Mouse (Mus musculus) hindbrain, embryonic 16.5 days (tissue): ENCODE data around the gene Ripor1. TPM values are rescaled to one million over a fixed set of nuclear protein-coding genes. Genes with fewer than 3 reads are reported as not detected.
"Not testable (repeated sequence)": the region's sequence is repeated elsewhere in the genome, so short reads cannot be mapped to it uniquely, and the experiment has no call there.

ENCODE experiments used
- ATAC-seq: fragments of 200-750 bp; cut with Nextera tagmentation; 2 replicates; pipeline ENCODE4 v1.8.0; 2017; ENCODE audit warnings: moderate TSS enrichment, moderate library complexity
- H3K27ac ChIP-seq: fragments of 300-500 bp; sonication (generic); 2 replicates; pipeline ENCODE4 v1.5.1; 2014; ENCODE audit warnings: low read depth, mild to moderate bottlenecking, control low read depth, low read length, moderate library complexity
- H3K27me3 ChIP-seq: fragments of 300-500 bp; sonication (generic); replicated peaks from 2 replicates; pipeline ENCODE4 v1.6.1; 2014; ENCODE audit warnings: low read length; ENCODE audit not compliant: control insufficient read depth, insufficient read depth
- H3K36me3 ChIP-seq: fragments of 300-500 bp; sonication (generic); 2 replicates; pipeline ENCODE4 v1.6.1; 2014; ENCODE audit warnings: mild to moderate bottlenecking, low read length, moderate library complexity, mixed read lengths; ENCODE audit not compliant: control insufficient read depth, insufficient read depth
- H3K4me1 ChIP-seq: fragments of 300-500 bp; sonication (generic); 2 replicates; pipeline ENCODE4 v1.6.1; 2014; ENCODE audit warnings: low read depth, low read length; ENCODE audit not compliant: control insufficient read depth, insufficient read depth
- H3K4me2 ChIP-seq: fragments of 300-500 bp; sonication (generic); 2 replicates; pipeline ENCODE4 v1.6.1; 2014; ENCODE audit warnings: mild to moderate bottlenecking, low read length, control low read depth, moderate library complexity
- H3K4me3 ChIP-seq: fragments of 300-500 bp; sonication (generic); 2 replicates; pipeline ENCODE4 v1.5.1; 2014; ENCODE audit warnings: mild to moderate bottlenecking, low read length, control low read depth, moderate library complexity
- H3K9ac ChIP-seq: fragments of 300-500 bp; sonication (generic); 2 replicates; pipeline ENCODE4 v1.6.1; 2014; ENCODE audit warnings: low read depth, mild to moderate bottlenecking, control low read depth, low read length, moderate library complexity
- H3K9me3 ChIP-seq: fragments of 300-500 bp; sonication (generic); 2 replicates; pipeline ENCODE4 v1.6.1; 2014; ENCODE audit warnings: mild to moderate bottlenecking, low read length, moderate library complexity; ENCODE audit not compliant: control insufficient read depth
- WGBS: fragments of 180-500 bp; shearing (Covaris S2); extraction: QIAGEN DNeasy Blood & Tissue Kit; methylation state at CpG from one replicate; pipeline ENCODE4 v1.1.7; 2014; 5-methylcytosine and 5-hydroxymethylcytosine counted together
- polyA plus RNA-seq: library from polyadenylated mRNA; unstranded; fragments of >200 nt; fragmentation: Nextera tagmentation; extraction: Ambion mirVana; gene quantifications from 2 replicates; pipeline ENCODE4 v1.2.1, GENCODE M21; 2015

The Ripor1 gene
- 37.2 and 41.7 TPM in 2 replicates for polyA plus RNA-seq

GRCm38 (mm10) chr8:105604804-105605381, at the start of gene Ripor1:
Gene Ripor1, plus strand, starts transcription at chr8:105605255.
- Histone ChIP-seq H3K27me3 (no peaks in the 10 kb centered on the region), H3K27ac (peak within 1 kb of the TSS; percentile 93), H3K9me3 (no peaks in the 10 kb centered on the region), H3K9ac (peak within 1 kb of the TSS; percentile 96), H3K4me3 (peak within 1 kb of the TSS; percentile 85), H3K4me2 (peak within 1 kb of the TSS; percentile 69), H3K4me1 (peaks cover 14% of the 10 kb centered on the region), H3K36me3 (no peaks in the 10 kb centered on the region)
- under 1% methylated on average over 21 of the region's 42 CpGs for WGBS
- ATAC-seq: peak; percentile 85

GRCm38 (mm10) chr8:105562863-105563262, 42.2 kb upstream of the Ripor1 start:
- H3K27ac ChIP-seq: no peak overlapping the region
- H3K9me3 ChIP-seq: no peaks in the 10 kb centered on the region
- no peaks in the 10 kb centered on the region for H3K36me3 ChIP-seq
- no peak for ATAC-seq
- no peak overlapping the region for H3K9ac ChIP-seq
- H3K4me3 ChIP-seq: no peak overlapping the region
- 78% methylated on average over 3 of the region's 3 CpGs for WGBS
- no peaks in the 10 kb centered on the region for H3K27me3 ChIP-seq
- no peak overlapping the region for H3K4me2 ChIP-seq
- peaks cover 29% of the 10 kb centered on the region for H3K4me1 ChIP-seq

- H3K4me3 ChIP-seq: no peak overlapping the region
- H3K27me3 ChIP-seq: no peaks in the 10 kb centered on the region
- H3K9me3 ChIP-seq: no peaks in the 10 kb centered on the region
- ATAC-seq: no peak
- H3K27ac ChIP-seq: no peak overlapping the region
- no peak overlapping the region for H3K4me2 ChIP-seq
- no peak overlapping the region for H3K9ac ChIP-seq
- H3K36me3 ChIP-seq: no peaks in the 10 kb centered on the region
- peaks cover 29% of the 10 kb centered on the region for H3K4me1 ChIP-seq
- WGBS: 95% methylated on average over 1 of the region's 1 CpGs
Measured at GRCm38 (mm10) chr8:105563871-105564270, 41.2 kb upstream of the Ripor1 start.

- H3K9ac ChIP-seq: peak overlapping the region; percentile 85
- peak overlapping the region; percentile 73 for H3K4me3 ChIP-seq
- H3K4me1 ChIP-seq: peaks cover 29% of the 10 kb centered on the region
- H3K27ac ChIP-seq, ATAC-seq, H3K9me3 ChIP-seq, H3K36me3 ChIP-seq, H3K27me3 ChIP-seq: not testable (repeated sequence)
- WGBS: 84% methylated on average over 9 of the region's 9 CpGs
- peak overlapping the region; percentile 90 for H3K4me2 ChIP-seq
Measured at GRCm38 (mm10) chr8:105564573-105565229, 40.4 kb upstream of the Ripor1 start.

- Histone ChIP-seq H3K4me2 (peak overlapping the region; percentile 90), H3K36me3 (no peaks in the 10 kb centered on the region), H3K27ac (peak overlapping the region; percentile 82), H3K4me3 (peak overlapping the region; percentile 73), H3K4me1 (peaks cover 29% of the 10 kb centered on the region), H3K9ac (peak overlapping the region; percentile 85), H3K27me3 (no peaks in the 10 kb centered on the region), H3K9me3 (no peaks in the 10 kb centered on the region)
- peak; percentile 81 for ATAC-seq
- WGBS: under 1% methylated on average over 31 of the region's 31 CpGs
Measured at GRCm38 (mm10) chr8:105565401-105565881, 39.6 kb upstream of the Ripor1 start.

GRCm38 (mm10) chr8:105565952-105566702, 38.9 kb upstream of the Ripor1 start, which contains the start of gene Atp6v0d1:
Gene Atp6v0d1, minus strand, starts transcription at chr8:105566047.
- Histone ChIP-seq H3K9ac (peak within 1 kb of the TSS; percentile 85), H3K27me3 (no peaks in the 10 kb centered on the region), H3K27ac (peak within 1 kb of the TSS; percentile 82), H3K9me3 (no peaks in the 10 kb centered on the region), H3K4me2 (peak within 1 kb of the TSS; percentile 90), H3K36me3 (no peaks in the 10 kb centered on the region), H3K4me1 (peaks cover 29% of the 10 kb centered on the region), H3K4me3 (peak within 1 kb of the TSS; percentile 73)
- 4% methylated on average over 43 of the region's 53 CpGs for WGBS
- peak; percentile 98 for ATAC-seq

GRCm38 (mm10) chr8:105566703-105567595, 38.1 kb upstream of the Ripor1 start:
- Histone ChIP-seq H3K4me3 (peak overlapping the region; percentile 73), H3K27me3 (no peaks in the 10 kb centered on the region), H3K9me3 (no peaks in the 10 kb centered on the region), H3K4me2 (peak overlapping the region; percentile 64), H3K27ac (peak overlapping the region; percentile 62; the same call in 1 of the 2 replicates), H3K4me1 (peaks cover 29% of the 10 kb centered on the region), H3K9ac (peak overlapping the region; percentile 61), H3K36me3 (no peaks in the 10 kb centered on the region)
- WGBS: 26% methylated on average over 27 of the region's 27 CpGs
- no peak; the same call in 1 of the 2 replicates for ATAC-seq

GRCm38 (mm10) chr8:105571810-105572209, 33.2 kb upstream of the Ripor1 start:
- H3K27me3 ChIP-seq: no peaks in the 10 kb centered on the region
- peaks cover 5% of the 10 kb centered on the region; the same call in 1 of the 2 replicates for H3K4me1 ChIP-seq
- WGBS: 90% methylated on average over 9 of the region's 9 CpGs
- H3K4me3 ChIP-seq: no peak overlapping the region
- no peaks in the 10 kb centered on the region for H3K36me3 ChIP-seq
- no peaks in the 10 kb centered on the region for H3K9me3 ChIP-seq
- ATAC-seq: no peak
- H3K4me2 ChIP-seq: no peak overlapping the region
- no peak overlapping the region for H3K9ac ChIP-seq
- H3K27ac ChIP-seq: no peak overlapping the region
